Mouse (Mus musculus) neural tube, embryonic 12.5 days (tissue): ENCODE data around the gene Bbs9. TPM values are rescaled to one million over a fixed set of nuclear protein-coding genes. Genes with fewer than 3 reads are reported as not detected.

ENCODE experiments used
- ATAC-seq: fragments of 200-750 bp; cut with Nextera tagmentation; 2 replicates; pipeline ENCODE4 v1.8.0; 2017; ENCODE audit warnings: low read depth, mild to moderate bottlenecking, moderate TSS enrichment, moderate library complexity; ENCODE audit not compliant: low FRiP score
- H3K27ac ChIP-seq: fragments of 300-500 bp; sonication (generic); 2 replicates; pipeline ENCODE4 v1.5.1; 2016
- H3K27me3 ChIP-seq: fragments of 300-500 bp; sonication (generic); replicated peaks from 2 replicates; pipeline ENCODE4 v1.6.1; 2016; ENCODE audit warnings: mild to moderate bottlenecking
- H3K36me3 ChIP-seq: fragments of 300-500 bp; sonication (generic); 2 replicates; pipeline ENCODE4 v1.6.1; 2016; ENCODE audit warnings: mild to moderate bottlenecking
- H3K4me1 ChIP-seq: fragments of 300-500 bp; sonication (generic); 2 replicates; pipeline ENCODE4 v1.6.1; 2016
- H3K4me2 ChIP-seq: fragments of 300-500 bp; sonication (generic); replicated peaks from 2 replicates; pipeline ENCODE4 v1.6.1; 2016; ENCODE audit warnings: mild to moderate bottlenecking
- H3K4me3 ChIP-seq: fragments of 300-500 bp; sonication (generic); 2 replicates; pipeline ENCODE4 v1.5.1; 2016
- H3K9ac ChIP-seq: fragments of 300-500 bp; sonication (generic); 2 replicates; pipeline ENCODE4 v1.6.1; 2016; ENCODE audit warnings: mild to moderate bottlenecking
- H3K9me3 ChIP-seq: fragments of 300-500 bp; sonication (generic); 2 replicates; pipeline ENCODE4 v1.6.1; 2016; ENCODE audit warnings: mild to moderate bottlenecking
- WGBS: fragments of 180-500 bp; shearing (Covaris S2); methylation state at CpG from one replicate; pipeline ENCODE4 v1.1.7; 2016; 5-methylcytosine and 5-hydroxymethylcytosine counted together
- polyA plus RNA-seq: library from polyadenylated mRNA; unstranded; fragments of >200 nt; fragmentation: Nextera tagmentation; extraction: Ambion mirVana; gene quantifications from 2 replicates; pipeline ENCODE4 v1.2.1, GENCODE M21; 2016

Gene Bbs9
- polyA plus RNA-seq, 1 experiment from 2014 or later: 18.5 TPM

GRCm38 (mm10) chr9:22551273-22551672 is 75.8 kb downstream of the Bbs9 start:
- Histone ChIP-seq H3K9ac (no peak overlapping the region), H3K4me2 (no peak overlapping the region), H3K27me3 (no peaks in the 10 kb centered on the region), H3K27ac (no peak overlapping the region), H3K36me3 (no peaks in the 10 kb centered on the region), H3K4me1 (no peaks in the 10 kb centered on the region), H3K9me3 (no peaks in the 10 kb centered on the region), H3K4me3 (no peak overlapping the region)
- 92% methylated on average over 1 of the region's 1 CpGs for WGBS
- no peak for ATAC-seq

GRCm38 (mm10) chr9:22556076-22556475 is 80.6 kb downstream of the Bbs9 start:
- Histone ChIP-seq H3K4me2 (no peak overlapping the region), H3K4me1 (no peaks in the 10 kb centered on the region), H3K9me3 (no peaks in the 10 kb centered on the region), H3K9ac (no peak overlapping the region), H3K27ac (no peak overlapping the region), H3K27me3 (no peaks in the 10 kb centered on the region), H3K4me3 (no peak overlapping the region), H3K36me3 (no peaks in the 10 kb centered on the region)
- no peak for ATAC-seq
- WGBS: 81% methylated on average over 5 of the region's 5 CpGs

GRCm38 (mm10) chr9:22557467-22557866 is 82.0 kb downstream of the Bbs9 start:
- Histone ChIP-seq H3K27ac (no peak overlapping the region), H3K9ac (no peak overlapping the region), H3K4me2 (no peak overlapping the region), H3K36me3 (no peaks in the 10 kb centered on the region), H3K9me3 (no peaks in the 10 kb centered on the region), H3K4me1 (no peaks in the 10 kb centered on the region), H3K4me3 (no peak overlapping the region), H3K27me3 (no peaks in the 10 kb centered on the region)
- ATAC-seq: peak; percentile 37; the same call in 1 of the 2 replicates
- WGBS: 31% methylated on average over 13 of the region's 13 CpGs

GRCm38 (mm10) chr9:22563612-22564347 is 88.3 kb downstream of the Bbs9 start:
- 85% methylated on average over 11 of the region's 11 CpGs for WGBS
- Histone ChIP-seq H3K9me3 (no peaks in the 10 kb centered on the region), H3K4me1 (no peaks in the 10 kb centered on the region), H3K27ac (no peak overlapping the region), H3K4me3 (no peak overlapping the region), H3K4me2 (no peak overlapping the region), H3K36me3 (no peaks in the 10 kb centered on the region), H3K9ac (no peak overlapping the region), H3K27me3 (no peaks in the 10 kb centered on the region)
- no peak for ATAC-seq

GRCm38 (mm10) chr9:22567726-22568125 is 92.2 kb downstream of the Bbs9 start:
- Histone ChIP-seq H3K4me1 (no peaks in the 10 kb centered on the region), H3K4me2 (no peak overlapping the region), H3K36me3 (no peaks in the 10 kb centered on the region), H3K9me3 (no peaks in the 10 kb centered on the region), H3K4me3 (no peak overlapping the region), H3K27me3 (no peaks in the 10 kb centered on the region), H3K27ac (no peak overlapping the region), H3K9ac (no peak overlapping the region)
- 93% methylated on average over 5 of the region's 5 CpGs for WGBS
- ATAC-seq: no peak

- Histone ChIP-seq H3K4me2 (no peak overlapping the region), H3K27ac (no peak overlapping the region), H3K4me1 (no peaks in the 10 kb centered on the region), H3K27me3 (no peaks in the 10 kb centered on the region), H3K4me3 (no peak overlapping the region), H3K9me3 (no peaks in the 10 kb centered on the region), H3K36me3 (no peaks in the 10 kb centered on the region), H3K9ac (no peak overlapping the region)
- 87% methylated on average over 14 of the region's 14 CpGs for WGBS
- no peak for ATAC-seq
Measured at GRCm38 (mm10) chr9:22576426-22577139, 101.1 kb downstream of the Bbs9 start.

GRCm38 (mm10) chr9:22578266-22578665 is 102.8 kb downstream of the Bbs9 start:
- Histone ChIP-seq H3K9ac (no peak overlapping the region), H3K9me3 (no peaks in the 10 kb centered on the region), H3K4me1 (no peaks in the 10 kb centered on the region), H3K4me3 (no peak overlapping the region), H3K4me2 (no peak overlapping the region), H3K27me3 (no peaks in the 10 kb centered on the region), H3K27ac (no peak overlapping the region), H3K36me3 (no peaks in the 10 kb centered on the region)
- ATAC-seq: no peak
- 90% methylated on average over 3 of the region's 3 CpGs for WGBS

- ATAC-seq: no peak
- Histone ChIP-seq H3K9me3 (no peaks in the 10 kb centered on the region), H3K4me1 (no peaks in the 10 kb centered on the region), H3K9ac (no peak overlapping the region), H3K27ac (no peak overlapping the region), H3K27me3 (no peaks in the 10 kb centered on the region), H3K36me3 (no peaks in the 10 kb centered on the region), H3K4me2 (no peak overlapping the region), H3K4me3 (no peak overlapping the region)
- WGBS: 80% methylated on average over 3 of the region's 3 CpGs
Measured at GRCm38 (mm10) chr9:22584221-22584620, 108.7 kb downstream of the Bbs9 start.

GRCm38 (mm10) chr9:22593032-22593431 is 117.5 kb downstream of the Bbs9 start:
- 95% methylated on average over 5 of the region's 5 CpGs for WGBS
- ATAC-seq: no peak

GRCm38 (mm10) chr9:22596650-22597049 is 121.1 kb downstream of the Bbs9 start:
- no peaks in the 10 kb centered on the region for H3K9me3 ChIP-seq
- no peak for ATAC-seq

More at GRCm38 (mm10) chr9:22593032-22593431, 117.5 kb downstream of the Bbs9 start:
- Histone ChIP-seq H3K27ac (no peak overlapping the region), H3K4me2 (no peak overlapping the region), H3K36me3 (no peaks in the 10 kb centered on the region), H3K9me3 (no peaks in the 10 kb centered on the region), H3K4me3 (no peak overlapping the region), H3K27me3 (no peaks in the 10 kb centered on the region), H3K9ac (no peak overlapping the region), H3K4me1 (no peaks in the 10 kb centered on the region)

GRCm38 (mm10) chr9:22613271-22613824 is 137.8 kb downstream of the Bbs9 start:
- no peaks in the 10 kb centered on the region for H3K4me1 ChIP-seq
- no peaks in the 10 kb centered on the region for H3K27me3 ChIP-seq
- no peaks in the 10 kb centered on the region for H3K9me3 ChIP-seq
- 87% methylated on average over 6 of the region's 6 CpGs for WGBS
- H3K4me3 ChIP-seq: no peak overlapping the region
- no peak overlapping the region for H3K4me2 ChIP-seq
- H3K9ac ChIP-seq: no peak overlapping the region
- ATAC-seq: no peak
- H3K27ac ChIP-seq: no peak overlapping the region
- H3K36me3 ChIP-seq: no peaks in the 10 kb centered on the region

More at GRCm38 (mm10) chr9:22596650-22597049, 121.1 kb downstream of the Bbs9 start:
- WGBS: 61% methylated on average over 2 of the region's 2 CpGs
- Histone ChIP-seq H3K27ac (no peak overlapping the region), H3K4me3 (no peak overlapping the region), H3K27me3 (no peaks in the 10 kb centered on the region), H3K36me3 (no peaks in the 10 kb centered on the region), H3K4me1 (no peaks in the 10 kb centered on the region), H3K4me2 (no peak overlapping the region), H3K9ac (no peak overlapping the region)

GRCm38 (mm10) chr9:22619245-22619644 is 143.7 kb downstream of the Bbs9 start:
- H3K9ac ChIP-seq: no peak overlapping the region
- ATAC-seq: no peak
- H3K4me3 ChIP-seq: no peak overlapping the region
- H3K4me2 ChIP-seq: no peak overlapping the region
- no peaks in the 10 kb centered on the region for H3K27me3 ChIP-seq
- no peaks in the 10 kb centered on the region for H3K36me3 ChIP-seq
- no peaks in the 10 kb centered on the region for H3K4me1 ChIP-seq
- H3K27ac ChIP-seq: no peak overlapping the region
- WGBS: 88% methylated on average over 1 of the region's 1 CpGs
- H3K9me3 ChIP-seq: no peaks in the 10 kb centered on the region
